Mouse (Mus musculus) erythroblast, embryonic 14.5 days (primary cell): ENCODE results near the gene Mlxipl. TPM values are rescaled to one million over a fixed set of nuclear protein-coding genes. Genes with fewer than 3 reads are reported as not detected.
"Not testable (repeated sequence)": the region's sequence is repeated elsewhere in the genome, so short reads cannot be mapped to it uniquely, and the experiment has no call there.

Experiments used
- H3K27me3 ChIP-seq: 2 replicates; pipeline ENCODE4 v1.6.1; 2012; ENCODE audit warnings: inconsistent platforms; ENCODE audit not compliant: control insufficient read depth
- H3K36me3 ChIP-seq: 2 replicates; pipeline ENCODE4 v1.6.1; 2012; ENCODE audit warnings: mild to moderate bottlenecking, inconsistent platforms; ENCODE audit not compliant: control insufficient read depth
- H3K4me1 ChIP-seq: 2 replicates; pipeline ENCODE4 v1.6.1; 2012; ENCODE audit warnings: inconsistent platforms; ENCODE audit not compliant: control insufficient read depth
- H3K4me3 ChIP-seq: replicated peaks from 2 replicates; pipeline ENCODE3; 2012; ENCODE audit warnings: moderate library complexity, mild to moderate bottlenecking, inconsistent platforms
- H3K9me3 ChIP-seq: 2 replicates; pipeline ENCODE4 v1.6.1; 2012; ENCODE audit warnings: low read length, inconsistent platforms, mixed read lengths; ENCODE audit not compliant: control insufficient read depth
- GATA1 ChIP-seq: IDR thresholded peaks from 2 replicates; pipeline ENCODE4 v1.6.1; 2012; ENCODE audit warnings: low read length, inconsistent platforms, mixed read lengths
- TAL1 ChIP-seq: IDR thresholded peaks from 3 replicates; pipeline ENCODE4 v1.6.1; 2012; ENCODE audit warnings: low read length, inconsistent platforms, mixed read lengths
- polyA plus RNA-seq: library from polyadenylated mRNA; stranded (reverse); fragments of >175 nt; gene quantifications from 2 replicates; pipeline ENCODE4 v1.2.3, GENCODE M21; 2012

The Mlxipl gene
- polyA plus RNA-seq, 1 experiment: 0.03 TPM

GRCm38 (mm10) chr5:135064382-135064766 lies 25.3 kb upstream of the Mlxipl start:
- peaks cover 37% of the 10 kb centered on the region for H3K4me1 ChIP-seq
- peaks cover 53% of the 10 kb centered on the region for H3K36me3 ChIP-seq
- peak overlapping the region; percentile 80 for H3K4me3 ChIP-seq
- no peaks in the 10 kb centered on the region for H3K9me3 ChIP-seq
- no peak for TF ChIP-seq GATA1
- no peak for TF ChIP-seq TAL1
- H3K27me3 ChIP-seq: no peaks in the 10 kb centered on the region

GRCm38 (mm10) chr5:135064909-135065446 lies 24.7 kb upstream of the Mlxipl start, which contains the start of gene Bud23:
Gene Bud23, minus strand, starts transcription at chr5:135064959.
- H3K36me3 ChIP-seq: peaks cover 47% of the 10 kb centered on the region
- not testable (repeated sequence) for H3K27me3 ChIP-seq, H3K9me3 ChIP-seq
- H3K4me3 ChIP-seq: peak within 1 kb of the TSS; percentile 80
- peaks cover 38% of the 10 kb centered on the region for H3K4me1 ChIP-seq

GRCm38 (mm10) chr5:135066008-135066407 lies 23.7 kb upstream of the Mlxipl start:
- no peaks in the 10 kb centered on the region for H3K9me3 ChIP-seq
- H3K36me3 ChIP-seq: peaks cover 37% of the 10 kb centered on the region
- no peak overlapping the region for H3K4me3 ChIP-seq
- TF ChIP-seq TAL1 (no peak), GATA1 (no peak)
- H3K27me3 ChIP-seq: no peaks in the 10 kb centered on the region
- H3K4me1 ChIP-seq: peaks cover 48% of the 10 kb centered on the region

- peaks cover 5% of the 10 kb centered on the region; the same call in 1 of the 2 replicates for H3K27me3 ChIP-seq
- TF ChIP-seq GATA1 (no peak), TAL1 (no peak)
- H3K36me3 ChIP-seq: peaks cover 22% of the 10 kb centered on the region
- no peak overlapping the region for H3K4me3 ChIP-seq
- no peaks in the 10 kb centered on the region for H3K9me3 ChIP-seq
- peaks cover 26% of the 10 kb centered on the region for H3K4me1 ChIP-seq
Measured at GRCm38 (mm10) chr5:135070448-135070847, 19.2 kb upstream of the Mlxipl start.

- Histone ChIP-seq H3K4me1 (peaks cover 19% of the 10 kb centered on the region), H3K36me3 (peaks cover 8% of the 10 kb centered on the region), H3K27me3 (peaks cover 5% of the 10 kb centered on the region; the same call in 1 of the 2 replicates), H3K4me3 (no peak overlapping the region), H3K9me3 (no peaks in the 10 kb centered on the region)
- no peak for TF ChIP-seq TAL1
Measured at GRCm38 (mm10) chr5:135072061-135072460, 17.6 kb upstream of the Mlxipl start.

GRCm38 (mm10) chr5:135072720-135073119 lies 17.0 kb upstream of the Mlxipl start:
- peaks cover under 1% of the 10 kb centered on the region for H3K36me3 ChIP-seq
- H3K4me3 ChIP-seq: no peak overlapping the region
- H3K4me1 ChIP-seq: peaks cover 24% of the 10 kb centered on the region
- H3K9me3 ChIP-seq: no peaks in the 10 kb centered on the region
- peaks cover 9% of the 10 kb centered on the region for H3K27me3 ChIP-seq
- no peak for TF ChIP-seq TAL1
- no peak for TF ChIP-seq GATA1

GRCm38 (mm10) chr5:135073349-135074150 lies 16.1 kb upstream of the Mlxipl start:
- Histone ChIP-seq H3K36me3 (no peaks in the 10 kb centered on the region), H3K9me3 (no peaks in the 10 kb centered on the region), H3K4me1 (peaks cover 32% of the 10 kb centered on the region), H3K27me3 (peaks cover 13% of the 10 kb centered on the region), H3K4me3 (no peak overlapping the region)
- TF ChIP-seq GATA1: no peak
- TF ChIP-seq TAL1: no peak

- Histone ChIP-seq H3K4me1 (peaks cover 25% of the 10 kb centered on the region), H3K27me3 (peaks cover 32% of the 10 kb centered on the region), H3K4me3 (no peak overlapping the region), H3K36me3 (no peaks in the 10 kb centered on the region), H3K9me3 (no peaks in the 10 kb centered on the region)
- TF ChIP-seq TAL1: no peak
- no peak for TF ChIP-seq GATA1
Measured at GRCm38 (mm10) chr5:135075655-135076054, 14.0 kb upstream of the Mlxipl start.

GRCm38 (mm10) chr5:135076368-135076767 lies 13.3 kb upstream of the Mlxipl start:
- peaks cover 33% of the 10 kb centered on the region for H3K27me3 ChIP-seq
- H3K4me3 ChIP-seq: no peak overlapping the region
- peaks cover 21% of the 10 kb centered on the region for H3K4me1 ChIP-seq
- H3K36me3 ChIP-seq: no peaks in the 10 kb centered on the region
- TF ChIP-seq TAL1 (no peak), GATA1 (no peak)
- H3K9me3 ChIP-seq: no peaks in the 10 kb centered on the region
